Mouse (Mus musculus): ENCODE measurements around the gene Gtf3c1. TPM values are rescaled to one million over a fixed set of nuclear protein-coding genes. Genes with fewer than 3 reads are reported as not detected.

Gtf3c1 gene
- total RNA-seq, 2 experiments from 2014 or later = 29.9 to 31.9 TPM

DNA sequence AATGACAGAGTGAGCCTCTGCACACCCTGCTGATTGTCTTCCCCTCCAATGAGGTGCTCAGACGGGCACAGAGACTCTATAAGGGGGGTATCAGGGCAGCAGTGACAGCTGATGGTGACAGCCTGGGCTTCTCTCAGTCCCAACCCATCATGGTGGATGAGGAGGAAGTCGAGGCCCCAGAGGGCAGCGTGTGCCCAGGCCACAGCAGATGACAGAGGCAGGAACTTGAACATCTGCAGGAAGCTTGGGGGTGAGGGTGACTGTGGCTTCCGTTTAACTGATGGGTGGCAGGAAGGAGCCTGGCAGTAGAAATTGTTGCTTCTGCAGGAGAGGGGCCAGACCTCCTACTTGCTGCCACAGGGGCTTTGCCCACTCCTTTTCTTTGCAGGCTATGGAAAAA, 77.3 kb downstream of the Gtf3c1 start:
- no peak for DNase-seq
- intact Hi-C loops (cut with DNase I; ENCODE audit: low total_unique reads) = no loop called here

- no peak for DNase-seq
- intact Hi-C loops (cut with DNase I; ENCODE audit: low total_unique reads) = no loop called here
Measured at GRCm38 (mm10) chr7:125625829-125626228, 81.8 kb downstream of the Gtf3c1 start.

- no peak for DNase-seq
- intact Hi-C loops (cut with DNase I; ENCODE audit: low total_unique reads) = no loop called here
Measured at GRCm38 (mm10) chr7:125625219-125625618, 82.4 kb downstream of the Gtf3c1 start.

DNA sequence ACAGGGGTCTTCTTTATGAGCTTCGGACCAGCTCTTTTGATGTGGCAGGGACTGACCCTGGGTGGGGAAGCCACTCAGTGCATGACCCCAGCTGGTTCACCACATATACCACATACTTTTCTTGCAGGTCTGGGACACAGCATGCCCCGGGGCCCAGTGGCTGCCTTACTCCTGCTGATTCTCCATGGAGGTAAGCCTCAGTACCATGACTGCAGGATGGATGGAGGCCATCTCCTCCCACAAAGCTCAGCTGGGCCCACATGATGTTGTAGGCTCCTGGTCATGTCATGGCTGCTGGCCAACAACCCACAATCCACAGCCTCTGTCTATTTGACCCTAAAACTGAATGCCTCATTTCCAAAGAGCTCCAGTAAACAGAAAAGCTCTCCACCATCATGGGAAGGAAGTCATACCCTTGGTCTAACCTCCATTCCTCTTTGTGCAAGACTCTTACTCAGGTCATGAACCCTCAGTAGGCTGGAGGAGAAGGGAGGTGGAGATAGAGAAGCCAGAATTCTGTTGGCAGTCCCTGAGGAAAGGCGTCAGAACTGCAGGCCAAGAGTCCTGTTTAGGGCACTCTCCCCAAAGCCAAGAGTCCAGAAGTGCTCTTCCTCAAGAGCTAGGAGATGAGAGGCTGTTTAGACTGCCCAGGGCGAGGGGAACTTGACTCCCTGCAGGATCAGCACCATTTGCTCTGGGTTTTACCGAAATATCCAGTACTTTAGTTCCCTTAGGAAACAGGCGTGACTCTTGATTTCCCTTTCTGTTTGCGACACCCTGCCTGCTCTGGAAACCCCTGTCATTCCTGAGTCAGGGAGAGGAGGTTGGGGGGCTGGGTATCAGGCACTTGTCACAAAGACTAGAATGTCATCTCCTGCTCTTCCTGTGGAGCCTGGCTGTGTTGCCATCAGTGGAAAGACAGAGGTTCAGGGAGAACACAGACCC, 84.6 kb downstream of the Gtf3c1 start:
- no peak for DNase-seq
- intact Hi-C loops (cut with DNase I; ENCODE audit: low total_unique reads) = no loop called here

DNA sequence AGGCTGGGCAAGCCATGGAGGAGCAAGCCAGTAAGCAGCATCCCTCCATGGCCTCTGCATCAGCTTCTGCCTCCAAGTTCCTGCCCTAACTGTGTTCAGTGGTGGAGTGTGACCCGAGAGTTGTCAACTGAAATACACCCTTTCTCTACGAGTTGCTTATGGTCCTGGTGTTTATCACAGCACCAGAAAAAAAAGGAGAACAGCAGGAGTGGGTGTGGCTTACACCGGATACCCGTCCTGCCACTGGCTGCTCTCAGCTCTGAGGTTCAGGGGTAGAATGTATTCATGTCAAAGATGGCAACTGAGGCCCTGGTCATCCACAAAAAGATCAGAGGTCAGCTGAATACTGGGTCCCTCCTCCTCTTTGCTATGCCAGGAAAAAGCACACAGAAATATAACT, 87.5 kb downstream of the Gtf3c1 start:
- intact Hi-C loops (cut with DNase I; ENCODE audit: low total_unique reads) = no loop called here
- no peak for DNase-seq

DNA sequence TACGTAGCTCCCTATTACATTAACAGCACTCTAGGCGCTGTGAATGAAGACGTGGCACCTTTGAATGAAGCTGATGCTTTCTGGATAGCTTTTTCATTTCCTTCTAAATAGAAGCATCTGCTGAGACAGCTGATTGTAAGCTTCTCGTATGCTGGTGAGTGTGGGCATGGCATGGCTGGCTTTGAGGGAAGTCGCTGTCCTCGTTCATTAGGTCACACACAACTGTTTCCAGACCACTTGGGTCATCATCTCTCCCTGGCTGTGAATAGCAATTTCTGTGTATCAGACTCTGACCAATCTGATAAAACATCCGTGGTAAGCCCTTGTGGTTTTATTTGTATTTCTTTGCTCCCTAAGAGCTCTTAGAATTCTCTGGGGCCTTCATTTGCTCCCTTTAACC, 89.6 kb downstream of the Gtf3c1 start:
- DNase-seq = no peak
- intact Hi-C loops (cut with DNase I; ENCODE audit: low total_unique reads) = no loop called here

DNA sequence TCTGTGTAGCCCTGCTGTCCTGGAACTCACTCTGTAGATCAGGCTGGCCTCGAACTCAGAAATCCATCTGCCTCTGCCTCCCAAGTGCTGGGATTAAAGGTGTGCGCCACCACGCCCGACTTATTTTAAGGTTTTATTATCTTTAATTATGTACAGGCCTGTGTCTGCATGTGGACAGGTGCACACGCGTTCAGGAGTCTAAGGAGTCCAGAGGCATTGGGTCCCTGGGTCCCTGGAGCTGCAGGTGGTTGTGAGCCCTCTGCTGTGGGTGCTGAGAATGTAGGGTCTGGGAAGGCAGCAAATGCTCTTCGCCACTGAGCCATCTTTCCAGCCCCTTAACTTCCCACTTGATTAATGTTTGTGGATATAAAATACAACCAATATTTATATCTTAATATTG, 92.1 kb downstream of the Gtf3c1 start:
- no peak for DNase-seq
- intact Hi-C loops (cut with DNase I; ENCODE audit: low total_unique reads) = no loop called here

DNA sequence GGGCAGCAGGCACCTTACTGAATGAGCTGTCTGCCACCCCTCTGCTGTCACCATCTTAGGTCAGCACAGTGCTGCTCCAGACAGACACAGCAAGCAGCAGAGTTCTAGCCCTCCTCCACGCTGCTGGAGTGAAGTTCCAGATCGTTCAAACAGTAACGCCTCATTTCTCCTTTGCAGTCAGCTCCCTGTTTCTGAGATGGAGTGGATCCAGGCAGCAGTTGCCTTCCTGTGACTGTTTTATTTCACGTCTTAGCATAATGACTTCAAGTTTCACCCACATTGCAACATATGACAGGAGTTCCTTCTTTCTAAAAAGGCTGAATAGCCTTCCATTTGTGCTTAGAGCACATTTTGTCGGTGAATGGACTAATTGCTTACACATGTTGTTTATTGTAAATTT, 94.0 kb downstream of the Gtf3c1 start:
- DNase-seq = no peak
- intact Hi-C loops (cut with DNase I; ENCODE audit: low total_unique reads) = no loop called here

- DNase-seq = no peak
- intact Hi-C loops (cut with DNase I; ENCODE audit: low total_unique reads) = no loop called here
Measured at GRCm38 (mm10) chr7:125608183-125608688, 99.3 kb downstream of the Gtf3c1 start.

DNA sequence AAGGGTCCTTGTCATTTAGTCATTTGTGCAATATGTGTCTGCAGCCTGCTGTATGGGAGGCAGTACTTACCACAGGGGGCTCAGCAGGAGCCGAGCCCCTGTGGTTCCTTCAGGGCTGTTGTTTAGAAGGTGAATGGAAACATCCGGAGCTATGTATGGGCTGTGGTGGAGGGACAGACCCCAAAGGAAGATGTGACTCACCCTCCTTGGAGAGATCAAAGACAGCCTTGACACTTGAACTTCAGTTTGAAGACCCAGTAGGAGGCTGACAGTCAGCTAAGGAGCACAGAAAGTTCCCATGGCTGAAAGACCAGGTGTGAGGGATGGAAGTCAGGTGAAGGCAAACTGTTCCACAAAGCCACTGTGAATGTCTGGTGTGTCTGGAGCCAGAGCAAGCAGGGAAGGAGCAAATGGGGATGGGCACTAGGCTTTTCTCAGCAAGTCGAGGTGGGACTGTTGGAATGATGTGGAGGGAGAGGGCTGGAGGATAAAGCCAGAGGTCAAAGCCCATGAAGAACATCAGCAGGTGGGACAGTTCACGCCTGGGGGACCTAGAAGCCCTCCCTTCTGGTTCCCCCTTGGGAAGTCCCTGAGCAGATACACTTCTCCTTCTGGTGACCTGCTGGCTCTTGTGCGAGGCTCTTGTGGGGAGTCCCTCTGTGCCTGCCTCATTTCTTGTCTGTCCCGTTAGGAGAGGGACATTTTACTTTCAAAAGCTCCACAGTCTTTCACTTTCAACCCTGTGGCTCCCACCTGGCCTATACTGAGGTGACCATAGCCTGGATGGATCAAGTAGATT, 100.0 kb downstream of the Gtf3c1 start:
- DNase-seq = no peak
- intact Hi-C loops (cut with DNase I; ENCODE audit: low total_unique reads) = no loop called here

DNA sequence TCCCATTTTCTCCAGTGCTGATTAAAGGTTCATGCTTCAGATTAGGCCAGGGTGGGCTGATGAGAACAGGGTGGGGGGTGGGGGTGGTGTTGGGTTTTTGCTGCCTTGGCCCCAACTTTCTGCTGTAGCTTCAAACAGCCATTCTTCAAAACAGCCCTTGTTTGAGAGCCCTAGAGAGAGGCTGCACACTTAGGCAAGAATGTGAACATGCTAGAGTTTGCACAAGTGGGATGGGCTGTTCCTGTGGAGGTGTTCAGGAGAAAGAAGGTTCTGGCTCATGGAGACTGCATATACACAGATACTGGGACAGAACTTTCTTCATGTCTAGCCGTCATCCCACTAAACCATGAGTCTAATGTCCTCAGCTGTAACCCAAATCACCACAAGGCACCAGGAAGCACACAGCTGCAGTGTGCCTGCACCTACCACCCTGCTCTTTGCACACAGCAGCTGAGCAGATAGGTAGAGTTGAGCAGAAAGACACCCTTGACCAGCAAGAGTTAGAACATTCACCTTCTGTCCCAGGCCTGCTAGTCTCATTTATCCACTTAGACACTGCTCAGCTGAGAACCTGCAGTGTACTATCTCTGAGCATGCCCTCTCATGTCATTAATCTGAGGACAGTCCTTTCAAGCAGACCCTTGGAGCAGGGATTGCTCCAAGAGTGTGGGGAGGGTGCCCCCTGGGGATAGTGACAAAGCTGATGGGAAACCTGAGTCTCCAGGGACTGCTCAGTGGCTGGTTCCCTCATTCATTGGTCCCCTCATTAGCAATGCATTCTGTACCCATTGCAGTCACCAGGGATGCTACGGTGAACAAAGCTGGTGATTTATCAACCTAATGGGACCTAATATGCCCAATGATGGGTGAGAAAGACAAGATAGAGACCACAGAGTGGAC, 101.1 kb downstream of the Gtf3c1 start:
- DNase-seq = no peak
- intact Hi-C loops (cut with DNase I; ENCODE audit: low total_unique reads) = no loop called here

- DNase-seq = no peak
- intact Hi-C loops (cut with DNase I; ENCODE audit: low total_unique reads) = no loop called here
Measured at GRCm38 (mm10) chr7:125605725-125606139, 101.8 kb downstream of the Gtf3c1 start.

- intact Hi-C loops (cut with DNase I; ENCODE audit: low total_unique reads) = no loop called here
- no peak for DNase-seq
Measured at GRCm38 (mm10) chr7:125604362-125605319, 102.9 kb downstream of the Gtf3c1 start.

DNA sequence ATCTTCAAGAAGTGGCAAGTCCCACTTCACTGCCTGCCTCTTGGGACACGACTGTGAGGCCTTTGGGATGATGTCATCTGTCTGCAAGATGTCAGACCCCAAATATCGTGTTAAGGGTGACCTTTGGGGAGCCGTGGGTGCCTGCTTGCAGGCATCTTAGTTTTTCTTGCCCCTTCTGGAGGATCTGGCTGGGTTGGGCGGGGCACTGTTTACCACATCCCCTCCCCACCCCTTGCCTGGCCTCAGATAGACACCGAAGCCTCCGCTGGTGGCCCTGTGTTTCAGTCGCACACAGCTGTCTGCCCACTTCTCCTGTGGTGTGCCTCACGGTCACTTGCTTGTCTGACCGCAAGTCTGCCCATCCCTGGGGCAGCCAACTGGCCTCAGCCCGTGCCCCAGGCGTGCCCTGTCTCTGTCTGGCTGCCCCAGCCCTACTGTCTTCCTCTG, 104.4 kb downstream of the Gtf3c1 start, which contains the start of gene Il21r:
Gene Il21r (plus strand): TSS at position 245 of the 447 bp plus-strand sequence.
- peak; percentile 26 for DNase-seq
- intact Hi-C loops (cut with DNase I; ENCODE audit: low total_unique reads) = no loop called here

- no peak for DNase-seq
Measured at GRCm38 (mm10) chr7:125601821-125602448, 105.6 kb downstream of the Gtf3c1 start.

DNA sequence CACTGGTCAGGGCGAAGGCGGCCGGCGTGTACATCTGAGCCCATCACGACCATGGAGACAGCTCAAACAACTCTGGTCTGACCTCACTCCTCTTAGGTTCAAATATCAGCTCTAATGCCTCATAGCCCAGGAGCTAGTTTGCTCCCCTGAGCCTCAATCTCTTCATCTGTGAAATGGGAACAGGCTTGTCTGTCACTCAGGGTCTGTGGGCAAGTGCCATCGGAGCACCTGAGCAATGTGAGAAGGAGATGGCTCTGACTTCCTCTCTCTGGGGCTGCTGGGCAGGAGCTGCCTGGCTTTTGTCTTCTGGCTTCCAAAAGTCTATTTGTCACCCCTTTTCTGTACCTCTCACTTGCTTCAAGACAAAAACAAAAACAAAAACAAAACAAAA, 106.3 kb downstream of the Gtf3c1 start:
- intact Hi-C loops (cut with DNase I; ENCODE audit: low total_unique reads) = no loop called here
- DNase-seq = no peak

More at GRCm38 (mm10) chr7:125601821-125602448, 105.6 kb downstream of the Gtf3c1 start:
- intact Hi-C loops (cut with DNase I; ENCODE audit: low total_unique reads) = no loop called here

DNA sequence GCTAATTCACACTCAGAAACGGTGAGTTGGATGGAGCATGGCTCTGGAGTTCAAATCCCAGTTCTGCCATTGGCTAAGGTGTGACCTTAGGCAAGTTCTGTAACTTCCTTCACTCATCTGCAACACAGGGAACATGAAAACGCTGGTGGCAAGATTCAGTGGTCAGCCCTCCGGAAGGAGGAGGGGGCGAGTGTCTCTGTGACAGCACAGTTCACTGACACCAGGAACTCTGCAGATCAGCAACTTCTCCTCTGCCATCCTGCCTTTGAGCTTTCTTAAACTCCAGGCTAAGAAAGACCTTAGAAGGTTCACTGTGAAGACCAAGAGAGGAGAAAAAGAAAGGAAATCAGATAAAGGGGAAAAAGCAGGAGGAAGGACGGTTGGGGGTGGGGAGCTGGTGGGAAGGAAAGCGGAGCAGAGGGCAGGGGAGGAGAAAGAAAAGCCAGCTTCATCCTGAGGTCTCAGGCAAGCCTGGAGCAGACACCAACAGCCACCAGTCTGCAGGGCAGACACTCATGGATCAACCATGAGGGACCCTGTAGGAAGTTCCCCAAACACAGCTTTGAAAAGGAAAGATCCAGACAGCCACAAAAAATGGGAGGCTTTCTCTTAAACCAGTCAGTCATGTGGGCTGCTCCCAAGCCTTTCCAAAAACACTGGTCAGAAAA, 106.8 kb downstream of the Gtf3c1 start:
- no peak for DNase-seq
- intact Hi-C loops (cut with DNase I; ENCODE audit: low total_unique reads) = no loop called here

Measured in gastrocnemius, postnatal 14 days (tissue).